Mouse (Mus musculus) ES-E14 (cell line): ENCODE data around the gene Parp11. TPM values are rescaled to one million over a fixed set of nuclear protein-coding genes. Genes with fewer than 3 reads are reported as not detected.

ENCODE experiments used
- DNase-seq: peaks from one replicate; pipeline ENCODE4 v3.0.0-alpha.2; 2013; ENCODE audit warnings: low read depth, low spot score
- H3K27ac ChIP-seq: 2 replicates; pipeline ENCODE4 v1.5.1; 2012; ENCODE audit warnings: low read depth, mild to moderate bottlenecking, low read length, moderate library complexity, mixed read lengths; ENCODE audit not compliant: poor library complexity, insufficient read depth, severe bottlenecking
- H3K36me3 ChIP-seq: 2 replicates; pipeline ENCODE4 v1.6.1; 2012; ENCODE audit warnings: mild to moderate bottlenecking, low read length, moderate library complexity, mixed read lengths; ENCODE audit not compliant: control insufficient read depth, poor library complexity, insufficient read depth, severe bottlenecking
- H3K4me1 ChIP-seq, 2 experiments: fragments of 150-350 bp in 1 of 2; sonication (generic) in 1 of 2; 2 replicates each; pipeline ENCODE4 v1.6.1; 2012; ENCODE audit warnings: low read length in 2 of 2, mild to moderate bottlenecking in 1 of 2, mixed read lengths in 1 of 2; ENCODE audit not compliant: control insufficient read depth in 2 of 2, insufficient read depth in 2 of 2, poor library complexity in 1 of 2
- H3K4me3 ChIP-seq, 2 experiments: fragments of 150-350 bp in 1 of 2; sonication (generic) in 1 of 2; 2 replicates each; pipeline ENCODE4 v1.5.1; 2012; ENCODE audit warnings: low read length in 2 of 2, low read depth in 1 of 2, mild to moderate bottlenecking in 1 of 2, mixed read lengths in 1 of 2; ENCODE audit not compliant: insufficient read depth in 1 of 2, poor library complexity in 1 of 2, severe bottlenecking in 1 of 2
- H3K9ac ChIP-seq: 2 replicates; pipeline ENCODE4 v1.6.1; 2012; ENCODE audit warnings: low read depth, mild to moderate bottlenecking, low read length, mixed read lengths; ENCODE audit not compliant: poor library complexity, insufficient read depth, severe bottlenecking
- H3K9me3 ChIP-seq: fragments of 150-350 bp; sonication (generic); 2 replicates; pipeline ENCODE4 v1.6.1; 2012; ENCODE audit warnings: low read depth, mild to moderate bottlenecking, low read length; ENCODE audit not compliant: control insufficient read depth, insufficient read depth
- CHD2 ChIP-seq: IDR thresholded peaks from 2 replicates; pipeline ENCODE4 v1.6.1; 2014; ENCODE audit warnings: mild to moderate bottlenecking, low read depth, low read length, inconsistent platforms
- HCFC1 ChIP-seq: IDR thresholded peaks from 2 replicates; pipeline ENCODE4 v1.6.1; 2012; ENCODE audit warnings: low read length, inconsistent platforms, borderline replicate concordance; ENCODE audit not compliant: insufficient read depth
- MAFK ChIP-seq: IDR thresholded peaks from 2 replicates; pipeline ENCODE4 v1.6.1; 2014; ENCODE audit warnings: mild to moderate bottlenecking, low read depth, low read length, inconsistent platforms; ENCODE audit not compliant: insufficient read depth
- ZC3H11A ChIP-seq: IDR thresholded peaks from 2 replicates; pipeline ENCODE4 v1.6.1; 2012; ENCODE audit warnings: low read depth, mild to moderate bottlenecking, inconsistent platforms, low read length, borderline replicate concordance
- ZNF384 ChIP-seq: IDR thresholded peaks from 2 replicates; pipeline ENCODE4 v1.6.1; 2012; ENCODE audit warnings: low read depth, low read length, inconsistent platforms
- in situ Hi-C, 2 experiments: fragments of 600-800 bp; cut with MboI; formaldehyde crosslinking; loops; one replicate each; pipeline ENCODE4 v1.15.1; 2025; ENCODE audit warnings: low sequenced_read_pairs in 2 of 2, inconsistent platforms in 1 of 2; ENCODE audit not compliant: unreplicated experiment in 2 of 2
- total RNA-seq: library from RNA; depleted of rRNA; stranded (reverse); fragments of 300-350 nt; gene quantifications from 2 replicates; pipeline ENCODE4 v1.2.3, GENCODE M21; 2012

The Parp11 gene
- total RNA-seq, 1 experiment = 7.9 TPM

- Histone ChIP-seq H3K4me3 (no peak overlapping the region), H3K4me1 (no peaks in the 10 kb centered on the region), H3K36me3 (no peaks in the 10 kb centered on the region), H3K9me3 (no peaks in the 10 kb centered on the region), H3K9ac (no peak overlapping the region), H3K27ac (no peak overlapping the region)
- DNase-seq = no peak
- in situ Hi-C loops = no loop called here
- no peak for TF ChIP-seq MAFK
- no peak for TF ChIP-seq ZNF384
- no peak for TF ChIP-seq ZC3H11A
- no peak for TF ChIP-seq HCFC1
- no peak for TF ChIP-seq CHD2
Measured at GRCm38 (mm10) chr6:127444466-127444865, 2.2 kb upstream of the Parp11 start.

- no peak for TF ChIP-seq CHD2
- no peak for TF ChIP-seq HCFC1
- TF ChIP-seq ZNF384 = no peak
- no peak for TF ChIP-seq MAFK
- TF ChIP-seq ZC3H11A = no peak
- no peak overlapping the region for H3K4me3 ChIP-seq
- no peaks in the 10 kb centered on the region for H3K9me3 ChIP-seq
- no peak overlapping the region for H3K27ac ChIP-seq
- H3K4me1 ChIP-seq = 0 out of 4 replicates have a peak, but pooled peaks cover 0 to 2% of the 10 kb centered on the region in 2 experiments
- no peak overlapping the region for H3K9ac ChIP-seq
- no peaks in the 10 kb centered on the region for H3K36me3 ChIP-seq
- in situ Hi-C loops = loop anchor here in 1 of 2 experiments (5.0 kb wide), 1 partner anchor 306 kb away; no protein-coding TSS in a partner anchor
- no peak for DNase-seq
Measured at GRCm38 (mm10) chr6:127447686-127448460, 1.2 kb downstream of the Parp11 start.

GRCm38 (mm10) chr6:127448869-127449268, 2.2 kb downstream of the Parp11 start:
- DNase-seq = no peak
- no peaks in the 10 kb centered on the region for H3K36me3 ChIP-seq
- H3K9ac ChIP-seq = no peak overlapping the region
- 0 out of 4 replicates have a peak, but pooled peaks cover 0 to 2% of the 10 kb centered on the region in 2 experiments for H3K4me1 ChIP-seq
- no peaks in the 10 kb centered on the region for H3K9me3 ChIP-seq
- in situ Hi-C loops = loop anchor here in 1 of 2 experiments (5.0 kb wide), 1 partner anchor 307 kb away; no protein-coding TSS in a partner anchor
- no peak overlapping the region for H3K27ac ChIP-seq
- no peak for TF ChIP-seq ZC3H11A
- TF ChIP-seq MAFK = no peak
- no peak for TF ChIP-seq ZNF384
- no peak for TF ChIP-seq HCFC1
- TF ChIP-seq CHD2 = no peak
- no peak overlapping the region for H3K4me3 ChIP-seq

GRCm38 (mm10) chr6:127449531-127450422, 3.1 kb downstream of the Parp11 start:
- in situ Hi-C loops = loop anchor here in 1 of 2 experiments (5.0 kb wide), 1 partner anchor 307 kb away; no protein-coding TSS in a partner anchor
- Histone ChIP-seq H3K4me3 (no peak overlapping the region), H3K27ac (no peak overlapping the region), H3K4me1 (0 out of 4 replicates have a peak, but pooled peaks cover 0 to 2% of the 10 kb centered on the region in 2 experiments), H3K9me3 (no peaks in the 10 kb centered on the region), H3K36me3 (no peaks in the 10 kb centered on the region), H3K9ac (no peak overlapping the region)
- no peak for DNase-seq
- no peak for TF ChIP-seq MAFK
- no peak for TF ChIP-seq ZC3H11A
- no peak for TF ChIP-seq ZNF384
- no peak for TF ChIP-seq HCFC1
- TF ChIP-seq CHD2 = no peak
